Mouse (Mus musculus) splenic B cell, adult 2 months (primary cell): ENCODE data around the gene Grid1.

Source experiments
- DNase-seq: peaks from one replicate; pipeline ENCODE4 v3.0.0-alpha.2; 2011; ENCODE audit warnings: low read depth, low spot score
- H3K27me3 ChIP-seq: 2 replicates; pipeline ENCODE4 v1.6.1; 2012; ENCODE audit warnings: mild to moderate bottlenecking, low read length, moderate library complexity, mixed read lengths; ENCODE audit not compliant: control insufficient read depth, poor library complexity, insufficient read depth, severe bottlenecking
- H3K36me3 ChIP-seq: 2 replicates; pipeline ENCODE4 v1.6.1; 2012; ENCODE audit warnings: mild to moderate bottlenecking, low read length, moderate library complexity, mixed read lengths; ENCODE audit not compliant: control insufficient read depth, poor library complexity, insufficient read depth, severe bottlenecking

Gene Grid1

GRCm38 (mm10) chr14:34819121-34819918 lies 588 bp upstream of the Grid1 start:
- Histone ChIP-seq H3K36me3 (no peaks in the 10 kb centered on the region), H3K27me3 (no peaks in the 10 kb centered on the region; the same call in 1 of the 2 replicates)
- DNase-seq: no peak

GRCm38 (mm10) chr14:34820653-34821005 lies 721 bp downstream of the Grid1 start:
- H3K27me3 ChIP-seq: no peaks in the 10 kb centered on the region; the same call in 1 of the 2 replicates
- no peak for DNase-seq
- no peaks in the 10 kb centered on the region for H3K36me3 ChIP-seq

- no peaks in the 10 kb centered on the region; the same call in 1 of the 2 replicates for H3K27me3 ChIP-seq
- no peak for DNase-seq
- no peaks in the 10 kb centered on the region for H3K36me3 ChIP-seq
Observed at GRCm38 (mm10) chr14:34821131-34821790, 1.4 kb downstream of the Grid1 start.

- DNase-seq: no peak
- Histone ChIP-seq H3K27me3 (no peaks in the 10 kb centered on the region; the same call in 1 of the 2 replicates), H3K36me3 (no peaks in the 10 kb centered on the region)
Observed at GRCm38 (mm10) chr14:34823136-34823535, 3.2 kb downstream of the Grid1 start.

GRCm38 (mm10) chr14:34824186-34824585 lies 4.3 kb downstream of the Grid1 start:
- Histone ChIP-seq H3K27me3 (no peaks in the 10 kb centered on the region; the same call in 1 of the 2 replicates), H3K36me3 (no peaks in the 10 kb centered on the region)
- DNase-seq: no peak

- DNase-seq: no peak
- H3K36me3 ChIP-seq: no peaks in the 10 kb centered on the region
Observed at GRCm38 (mm10) chr14:34825902-34826301, 6.0 kb downstream of the Grid1 start.

GRCm38 (mm10) chr14:34829831-34830230 lies 9.9 kb downstream of the Grid1 start:
- H3K36me3 ChIP-seq: no peaks in the 10 kb centered on the region
- no peak for DNase-seq

More at GRCm38 (mm10) chr14:34825902-34826301, 6.0 kb downstream of the Grid1 start:
- no peaks in the 10 kb centered on the region; the same call in 1 of the 2 replicates for H3K27me3 ChIP-seq

GRCm38 (mm10) chr14:34837145-34837544 lies 17.2 kb downstream of the Grid1 start:
- Histone ChIP-seq H3K36me3 (no peaks in the 10 kb centered on the region), H3K27me3 (no peaks in the 10 kb centered on the region)
- DNase-seq: no peak

More at GRCm38 (mm10) chr14:34829831-34830230, 9.9 kb downstream of the Grid1 start:
- H3K27me3 ChIP-seq: no peaks in the 10 kb centered on the region

GRCm38 (mm10) chr14:34838999-34839398 lies 19.1 kb downstream of the Grid1 start:
- no peak for DNase-seq
- no peaks in the 10 kb centered on the region for H3K36me3 ChIP-seq

GRCm38 (mm10) chr14:34839898-34840297 lies 20.0 kb downstream of the Grid1 start:
- no peak for DNase-seq
- Histone ChIP-seq H3K27me3 (no peaks in the 10 kb centered on the region), H3K36me3 (no peaks in the 10 kb centered on the region)

More at GRCm38 (mm10) chr14:34838999-34839398, 19.1 kb downstream of the Grid1 start:
- no peaks in the 10 kb centered on the region for H3K27me3 ChIP-seq

GRCm38 (mm10) chr14:34843579-34843978 lies 23.7 kb downstream of the Grid1 start:
- no peaks in the 10 kb centered on the region for H3K27me3 ChIP-seq
- no peak for DNase-seq
- H3K36me3 ChIP-seq: no peaks in the 10 kb centered on the region

- DNase-seq: no peak
- H3K27me3 ChIP-seq: no peaks in the 10 kb centered on the region
Observed at GRCm38 (mm10) chr14:34844166-34844565, 24.3 kb downstream of the Grid1 start.

GRCm38 (mm10) chr14:34846799-34847198 lies 26.9 kb downstream of the Grid1 start:
- H3K27me3 ChIP-seq: no peaks in the 10 kb centered on the region
- H3K36me3 ChIP-seq: no peaks in the 10 kb centered on the region
- no peak for DNase-seq

More at GRCm38 (mm10) chr14:34844166-34844565, 24.3 kb downstream of the Grid1 start:
- no peaks in the 10 kb centered on the region for H3K36me3 ChIP-seq

GRCm38 (mm10) chr14:34847625-34848024 lies 27.7 kb downstream of the Grid1 start:
- DNase-seq: no peak
- H3K36me3 ChIP-seq: no peaks in the 10 kb centered on the region
- H3K27me3 ChIP-seq: no peaks in the 10 kb centered on the region
